8 mouse cellular contexts compared by ENCODE assay signal in genomic region chr11:102432896-102433295, GRCm38 (mm10). TPM values are rescaled to one million over a fixed set of nuclear protein-coding genes. Genes with fewer than 3 reads are reported as not detected.
DNase-seq lines count a peak whose midpoint lies in the region; ATAC-seq lines count a peak whose summit lies in the region.

No protein-coding gene starts in this region.

- no peak overlapping the region for H3K4me2 ChIP-seq in embryonic facial prominence, embryonic 13.5 days

- H3K9ac ChIP-seq in embryonic facial prominence, embryonic 13.5 days: peak overlapping the region; percentile 49

- no peaks in the 10 kb centered on the region for H3K27me3 ChIP-seq in embryonic facial prominence, embryonic 13.5 days

- H3K27ac ChIP-seq in embryonic facial prominence, embryonic 13.5 days: no peak overlapping the region

- peaks cover 44% of the 10 kb centered on the region for H3K36me3 ChIP-seq in embryonic facial prominence, embryonic 13.5 days

- peaks cover 50% of the 10 kb centered on the region for H3K4me1 ChIP-seq in embryonic facial prominence, embryonic 13.5 days

- no peaks in the 10 kb centered on the region for H3K9me3 ChIP-seq in embryonic facial prominence, embryonic 13.5 days

- peak; percentile 37 for DNase-seq in layer of hippocampus, adult 11-12 months (ENCODE audit: low spot score)
- no peak for DNase-seq in layer of hippocampus, postnatal 25 days (ENCODE audit: extremely low spot score in 1 of 2, low spot score in 1 of 2)
- peak; percentile 86 for DNase-seq in adrenal gland, postnatal 10 days
- peak; percentile 52 to 57 for DNase-seq in layer of hippocampus, postnatal 10 days (ENCODE audit: low spot score in 2 of 2)
- no peak for DNase-seq in right cerebral cortex, postnatal 4 days
- DNase-seq in urinary bladder, adult 2 months (ENCODE audit: low spot score): no peak
- no peak for DNase-seq in lung, postnatal 4 days

- no peak for ATAC-seq in embryonic facial prominence, embryonic 13.5 days (ENCODE audit: insufficient number of reproducible peaks, insufficient read depth, low FRiP score, low TSS enrichment, low read depth)

- H3K4me3 ChIP-seq in embryonic facial prominence, embryonic 13.5 days: no peak overlapping the region

- 93% methylated on average over 6 of the region's 6 CpGs for WGBS in embryonic facial prominence, embryonic 13.5 days

RNA-seq across cellular contexts. Expression of gene Grn, which starts 2.8 kb away (rescaled TPM):
- total RNA-seq in layer of hippocampus, postnatal 25 days (2021): 10 to 100 TPM; 69.9 to 74.0 TPM
- 100 to 1,000 TPM; 161 to 189 TPM for total RNA-seq in adrenal gland, postnatal 10 days (2021)
- 124 and 126 TPM in 2 replicates for polyA plus RNA-seq in embryonic facial prominence, embryonic 13.5 days (2015; fragmentation: Nextera tagmentation; extraction: Ambion mirVana)
- total RNA-seq in layer of hippocampus, postnatal 10 days (2021): 10 to 100 TPM; 81.8 to 83.7 TPM
- polyA plus RNA-seq in urinary bladder, adult 2 months (2012; rRNA removed): 190 and 251 TPM in 2 replicates

RNA-seq across cellular contexts. Expression of gene Fam171a2, which starts 14.6 kb away (rescaled TPM):
- total RNA-seq in layer of hippocampus, postnatal 25 days (2021): 100 to 1,000 TPM in 1 of 2 experiments, 10 to 100 TPM in 1; 85.4 to 109 TPM
- total RNA-seq in adrenal gland, postnatal 10 days (2021): 10 to 100 TPM; 12.3 to 15.3 TPM
- 8.1 and 8.2 TPM in 2 replicates for polyA plus RNA-seq in embryonic facial prominence, embryonic 13.5 days (2015; fragmentation: Nextera tagmentation; extraction: Ambion mirVana)
- 100 to 1,000 TPM; 115 TPM for total RNA-seq in layer of hippocampus, postnatal 10 days (2021)
- polyA plus RNA-seq in urinary bladder, adult 2 months (2012; rRNA removed): 6.9 and 10.4 TPM in 2 replicates

RNA-seq across cellular contexts. Expression of gene Slc25a39, which starts 25.1 kb away (rescaled TPM):
- total RNA-seq in layer of hippocampus, postnatal 25 days (2021): 10 to 100 TPM; 63.7 to 65.3 TPM
- total RNA-seq in adrenal gland, postnatal 10 days (2021): 100 to 1,000 TPM; 327 to 377 TPM
- polyA plus RNA-seq in embryonic facial prominence, embryonic 13.5 days (2015; fragmentation: Nextera tagmentation; extraction: Ambion mirVana): 191 and 195 TPM in 2 replicates
- total RNA-seq in layer of hippocampus, postnatal 10 days (2021): 10 to 100 TPM; 74.8 to 80.1 TPM
- 80.3 and 88.2 TPM in 2 replicates for polyA plus RNA-seq in urinary bladder, adult 2 months (2012; rRNA removed)

RNA-seq across cellular contexts. Expression of gene Itga2b, which starts 37.0 kb away (rescaled TPM):
- 1 to 10 TPM in 1 of 2 experiments, under 1 TPM in 1; 0.68 to 2.1 TPM for total RNA-seq in layer of hippocampus, postnatal 25 days (2021)
- 1 to 10 TPM; 4.3 to 5.7 TPM for total RNA-seq in adrenal gland, postnatal 10 days (2021)
- 6.2 and 6.7 TPM in 2 replicates for polyA plus RNA-seq in embryonic facial prominence, embryonic 13.5 days (2015; fragmentation: Nextera tagmentation; extraction: Ambion mirVana)
- 1 to 10 TPM; 3.6 to 3.7 TPM for total RNA-seq in layer of hippocampus, postnatal 10 days (2021)
- 5.7 and 7.2 TPM in 2 replicates for polyA plus RNA-seq in urinary bladder, adult 2 months (2012; rRNA removed)

RNA-seq across cellular contexts. Expression of gene Rundc3a, which starts 39.7 kb away (rescaled TPM):
- total RNA-seq in layer of hippocampus, postnatal 25 days (2021): 100 to 1,000 TPM; 442 to 490 TPM
- total RNA-seq in adrenal gland, postnatal 10 days (2021): 10 to 100 TPM; 21.2 to 34.3 TPM
- 3.6 and 5.2 TPM in 2 replicates for polyA plus RNA-seq in embryonic facial prominence, embryonic 13.5 days (2015; fragmentation: Nextera tagmentation; extraction: Ambion mirVana)
- total RNA-seq in layer of hippocampus, postnatal 10 days (2021): 100 to 1,000 TPM; 356 to 431 TPM
- 1.4 and 2.9 TPM in 2 replicates for polyA plus RNA-seq in urinary bladder, adult 2 months (2012; rRNA removed)

Comparison
In these comparisons a context has a peak if more than half of its experiments do, and no peak if none do; other contexts are left out.
1. DNase-seq: peak in layer of hippocampus, adult 11-12 months (single experiment), adrenal gland, postnatal 10 days (single experiment) and layer of hippocampus, postnatal 10 days (2 of 2); none in layer of hippocampus, postnatal 25 days (0 of 2), right cerebral cortex, postnatal 4 days (single experiment), urinary bladder, adult 2 months (single experiment) and lung, postnatal 4 days (0 of 2).
2. RNA of gene Fam171a2, which starts 14.6 kb away (total RNA-seq): 115 TPM in layer of hippocampus, postnatal 10 days and 85.4 to 109 TPM in layer of hippocampus, postnatal 25 days; 12.3 to 15.3 TPM in adrenal gland, postnatal 10 days; every median in the first group is over 4 times any median in the second.
3. RNA of gene Slc25a39, which starts 25.1 kb away (total RNA-seq): 327 to 377 TPM in adrenal gland, postnatal 10 days; 74.8 to 80.1 TPM in layer of hippocampus, postnatal 10 days and 63.7 to 65.3 TPM in layer of hippocampus, postnatal 25 days; every median in the first group is over 4 times any median in the second.